Mouse (Mus musculus) hindbrain, embryonic 14.5 days (tissue): ENCODE data around the gene Borcs8. TPM values are rescaled to one million over a fixed set of nuclear protein-coding genes. Genes with fewer than 3 reads are reported as not detected.

Experiments used
- ATAC-seq: fragments of 200-750 bp; cut with Nextera tagmentation; 2 replicates; pipeline ENCODE4 v1.8.0; 2017; ENCODE audit warnings: moderate number of reproducible peaks, mild to moderate bottlenecking, moderate TSS enrichment, moderate library complexity; ENCODE audit not compliant: low FRiP score
- DNase-seq: peaks from one replicate; pipeline ENCODE4 v3.0.0-alpha.2; 2015; ENCODE audit warnings: low spot score
- H3K27ac ChIP-seq: fragments of 300-500 bp; sonication (generic); 2 replicates; pipeline ENCODE4 v1.5.1; 2014; ENCODE audit warnings: mild to moderate bottlenecking, moderate library complexity
- H3K27me3 ChIP-seq: fragments of 300-500 bp; sonication (generic); 2 replicates; pipeline ENCODE4 v1.6.1; 2014; ENCODE audit warnings: mild to moderate bottlenecking, low read length, mixed read lengths; ENCODE audit not compliant: control insufficient read depth, insufficient read depth
- H3K36me3 ChIP-seq: fragments of 300-500 bp; sonication (generic); replicated peaks from 2 replicates; pipeline ENCODE4 v1.6.1; 2014; ENCODE audit not compliant: control insufficient read depth, insufficient read depth
- H3K4me1 ChIP-seq: fragments of 300-500 bp; sonication (generic); replicated peaks from 2 replicates; pipeline ENCODE4 v1.6.1; 2014; ENCODE audit warnings: antibody characterized with exemption, low read length, mixed read lengths; ENCODE audit not compliant: control insufficient read depth, insufficient read depth
- H3K4me2 ChIP-seq: fragments of 300-500 bp; sonication (generic); replicated peaks from 2 replicates; pipeline ENCODE4 v1.6.1; 2014; ENCODE audit warnings: mild to moderate bottlenecking, moderate library complexity
- H3K4me3 ChIP-seq: fragments of 300-500 bp; sonication (generic); replicated peaks from 2 replicates; pipeline ENCODE4 v1.5.1; 2014; ENCODE audit warnings: mild to moderate bottlenecking, low read length
- H3K9ac ChIP-seq: fragments of 300-500 bp; sonication (generic); 2 replicates; pipeline ENCODE4 v1.6.1; 2014
- H3K9me3 ChIP-seq: fragments of 300-500 bp; sonication (generic); 2 replicates; pipeline ENCODE4 v1.6.1; 2016; ENCODE audit warnings: low read length; ENCODE audit not compliant: control insufficient read depth
- WGBS: fragments of 180-500 bp; shearing (Covaris S2); extraction: QIAGEN DNeasy Blood & Tissue Kit; methylation state at CpG from one replicate; pipeline ENCODE4 v1.1.7; 2014; 5-methylcytosine and 5-hydroxymethylcytosine counted together
- polyA plus RNA-seq: library from polyadenylated mRNA; unstranded; fragments of >200 nt; fragmentation: Nextera tagmentation; extraction: Ambion mirVana; gene quantifications from 2 replicates; pipeline ENCODE4 v1.2.1, GENCODE M21; 2014

Borcs8 gene
- polyA plus RNA-seq, 1 experiment from 2014 or later = 62.1 TPM

DNA sequence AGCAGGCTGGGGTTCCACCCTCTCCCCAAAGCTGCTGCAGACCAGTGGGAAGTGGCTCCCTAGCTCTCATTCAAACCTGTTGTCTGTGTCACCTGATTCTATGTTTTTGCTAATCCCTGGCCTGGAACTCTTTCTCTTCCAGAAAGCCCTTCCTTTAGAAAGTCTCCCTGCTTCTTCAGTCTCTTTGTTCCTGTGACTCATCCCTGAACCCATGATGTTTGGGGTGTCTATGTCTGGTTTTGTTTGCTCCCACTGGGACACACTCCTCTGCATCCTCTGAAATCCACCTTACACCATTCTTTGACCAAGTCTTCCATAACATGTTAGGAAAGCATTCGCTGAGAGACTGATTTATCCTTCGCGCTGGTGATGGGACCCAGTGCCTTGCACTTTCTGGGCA lies 9.2 kb upstream of the Borcs8 start:
- Histone ChIP-seq H3K9me3 (no peaks in the 10 kb centered on the region), H3K27ac (peak overlapping the region; percentile 74; the same call in 1 of the 2 replicates), H3K4me1 (peaks cover 13% of the 10 kb centered on the region; the same call in 1 of the 2 replicates), H3K27me3 (no peaks in the 10 kb centered on the region), H3K9ac (no peak overlapping the region), H3K36me3 (peaks cover 22% of the 10 kb centered on the region), H3K4me3 (no peak overlapping the region), H3K4me2 (no peak overlapping the region)
- DNase-seq = no peak
- no peak for ATAC-seq
- WGBS = 89% methylated on average over 3 of the region's 3 CpGs

- ATAC-seq = peak; percentile 85
- peak within 1 kb of the TSS; percentile 55 for H3K4me3 ChIP-seq
- peak within 1 kb of the TSS; percentile 77 for H3K4me2 ChIP-seq
- H3K4me1 ChIP-seq = peaks cover 13% of the 10 kb centered on the region; the same call in 1 of the 2 replicates
- H3K9ac ChIP-seq = peak within 1 kb of the TSS; percentile 63
- DNase-seq = peak; percentile 90
- H3K36me3 ChIP-seq = peaks cover 34% of the 10 kb centered on the region
- 1% methylated on average over 37 of the region's 37 CpGs for WGBS
- no peaks in the 10 kb centered on the region for H3K9me3 ChIP-seq
- H3K27me3 ChIP-seq = no peaks in the 10 kb centered on the region
- peak within 1 kb of the TSS; percentile 74; the same call in 1 of the 2 replicates for H3K27ac ChIP-seq
These were observed 8.0 kb upstream of the Borcs8 start, which contains the start of gene Nr2c2ap for GRCm38 (mm10) chr8:70131166-70131883. Gene Nr2c2ap (plus strand): TSS chr8:70131333.

- H3K4me1 ChIP-seq = peaks cover 22% of the 10 kb centered on the region; the same call in 1 of the 2 replicates
- DNase-seq (no peak), ATAC-seq (no peak)
- no peaks in the 10 kb centered on the region for H3K27me3 ChIP-seq
- no peaks in the 10 kb centered on the region for H3K9me3 ChIP-seq
- no peak overlapping the region for H3K27ac ChIP-seq
- no peak overlapping the region for H3K4me2 ChIP-seq
- H3K4me3 ChIP-seq = no peak overlapping the region
- peaks cover 34% of the 10 kb centered on the region for H3K36me3 ChIP-seq
- no peak overlapping the region for H3K9ac ChIP-seq
- WGBS = 93% methylated on average over 5 of the region's 5 CpGs
These were observed 5.2 kb upstream of the Borcs8 start for GRCm38 (mm10) chr8:70134086-70134485.

DNA sequence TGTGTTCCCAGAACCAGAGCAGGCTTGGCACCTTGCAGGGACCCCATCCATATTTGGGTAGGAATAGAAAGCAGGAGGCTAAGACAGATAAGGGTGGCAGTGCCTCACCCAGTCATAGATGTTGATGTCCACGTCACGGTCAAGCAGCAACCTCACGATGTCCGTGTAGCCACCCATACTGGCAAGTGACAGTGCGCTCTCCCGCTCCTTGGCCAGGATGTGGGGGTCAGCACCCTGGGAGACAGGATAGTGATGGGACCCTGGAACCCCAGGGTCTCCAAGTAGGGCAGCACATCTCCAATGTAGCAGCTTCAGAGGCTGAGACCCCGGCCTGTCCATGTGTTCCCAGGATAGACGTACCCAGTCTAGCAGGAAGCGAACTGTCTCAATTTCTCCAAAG lies 4.4 kb upstream of the Borcs8 start:
- Histone ChIP-seq H3K9ac (no peak overlapping the region), H3K27me3 (no peaks in the 10 kb centered on the region), H3K4me3 (no peak overlapping the region), H3K36me3 (peaks cover 34% of the 10 kb centered on the region), H3K4me1 (peaks cover 17% of the 10 kb centered on the region; the same call in 1 of the 2 replicates), H3K27ac (no peak overlapping the region), H3K9me3 (no peaks in the 10 kb centered on the region), H3K4me2 (no peak overlapping the region)
- DNase-seq (no peak), ATAC-seq (no peak)
- 95% methylated on average over 9 of the region's 9 CpGs for WGBS

DNA sequence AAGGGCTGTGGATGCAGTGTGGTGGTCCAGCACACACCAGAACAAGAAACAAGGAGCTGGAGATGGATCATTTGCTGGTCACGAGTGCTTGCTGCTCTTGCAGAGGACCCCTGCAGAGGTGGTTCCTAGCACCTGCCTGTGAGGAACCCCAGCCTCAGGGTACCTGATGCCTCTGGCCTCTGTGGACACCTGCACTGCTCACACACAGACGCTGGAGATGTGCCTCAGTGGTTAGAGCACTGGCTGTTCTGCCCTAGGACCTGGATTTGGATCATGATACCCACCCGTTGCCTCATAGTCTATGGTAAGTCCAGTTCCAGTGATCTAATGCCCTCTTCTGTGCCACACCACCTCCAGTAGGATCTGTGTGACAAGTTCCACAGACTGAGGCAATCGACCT lies 2.7 kb upstream of the Borcs8 start:
- Histone ChIP-seq H3K4me2 (no peak overlapping the region), H3K27ac (no peak overlapping the region), H3K27me3 (no peaks in the 10 kb centered on the region), H3K4me3 (no peak overlapping the region), H3K9ac (no peak overlapping the region), H3K9me3 (no peaks in the 10 kb centered on the region), H3K4me1 (peaks cover 24% of the 10 kb centered on the region), H3K36me3 (peaks cover 34% of the 10 kb centered on the region)
- 87% methylated on average over 4 of the region's 4 CpGs for whole genome bisulfite sequencing
- ATAC-seq (no peak), DNase-seq (no peak)

GRCm38 (mm10) chr8:70137890-70138289 lies 1.4 kb upstream of the Borcs8 start:
- WGBS = 80% methylated on average over 4 of the region's 4 CpGs
- DNase-seq = no peak
- peaks cover 43% of the 10 kb centered on the region for H3K36me3 ChIP-seq
- no peaks in the 10 kb centered on the region for H3K9me3 ChIP-seq
- H3K27ac ChIP-seq = no peak overlapping the region
- peak overlapping the region; percentile 66; the same call in 1 of the 2 replicates for H3K4me3 ChIP-seq
- ATAC-seq = no peak
- peaks cover 21% of the 10 kb centered on the region for H3K4me1 ChIP-seq
- H3K27me3 ChIP-seq = no peaks in the 10 kb centered on the region
- peak overlapping the region; percentile 69 for H3K4me2 ChIP-seq
- H3K9ac ChIP-seq = no peak overlapping the region; the same call in 1 of the 2 replicates

DNA sequence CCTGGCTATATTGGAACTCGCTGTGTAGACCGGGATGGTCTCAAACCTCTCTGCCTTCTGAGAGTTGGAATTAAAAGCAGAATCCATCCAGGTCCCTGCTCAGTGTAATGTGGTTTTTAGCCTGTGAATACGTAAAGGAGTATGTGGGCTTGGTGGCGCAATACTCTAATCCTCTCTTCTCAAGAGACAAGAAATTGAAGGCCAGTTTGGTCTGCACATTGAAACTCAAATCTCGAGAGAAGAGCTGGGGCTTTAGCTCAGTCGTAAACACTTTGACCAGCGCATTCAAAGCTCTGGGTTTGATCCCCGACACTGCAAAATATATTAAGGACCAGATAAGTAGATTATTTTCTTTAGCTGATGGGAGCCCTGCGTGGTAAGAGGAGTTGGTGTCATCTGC lies 682 bp downstream of the Borcs8 start:
- H3K4me2 ChIP-seq = peak overlapping the region; percentile 84
- peak overlapping the region; percentile 69 for H3K27ac ChIP-seq
- DNase-seq = no peak
- no peak; the same call in 1 of the 2 replicates for ATAC-seq
- H3K4me1 ChIP-seq = peaks cover 21% of the 10 kb centered on the region
- peak overlapping the region; percentile 66 for H3K4me3 ChIP-seq
- no peaks in the 10 kb centered on the region for H3K27me3 ChIP-seq
- 15% methylated on average over 9 of the region's 9 CpGs for WGBS
- peak overlapping the region; percentile 76 for H3K9ac ChIP-seq
- H3K36me3 ChIP-seq = peaks cover 46% of the 10 kb centered on the region
- H3K9me3 ChIP-seq = no peaks in the 10 kb centered on the region

DNA sequence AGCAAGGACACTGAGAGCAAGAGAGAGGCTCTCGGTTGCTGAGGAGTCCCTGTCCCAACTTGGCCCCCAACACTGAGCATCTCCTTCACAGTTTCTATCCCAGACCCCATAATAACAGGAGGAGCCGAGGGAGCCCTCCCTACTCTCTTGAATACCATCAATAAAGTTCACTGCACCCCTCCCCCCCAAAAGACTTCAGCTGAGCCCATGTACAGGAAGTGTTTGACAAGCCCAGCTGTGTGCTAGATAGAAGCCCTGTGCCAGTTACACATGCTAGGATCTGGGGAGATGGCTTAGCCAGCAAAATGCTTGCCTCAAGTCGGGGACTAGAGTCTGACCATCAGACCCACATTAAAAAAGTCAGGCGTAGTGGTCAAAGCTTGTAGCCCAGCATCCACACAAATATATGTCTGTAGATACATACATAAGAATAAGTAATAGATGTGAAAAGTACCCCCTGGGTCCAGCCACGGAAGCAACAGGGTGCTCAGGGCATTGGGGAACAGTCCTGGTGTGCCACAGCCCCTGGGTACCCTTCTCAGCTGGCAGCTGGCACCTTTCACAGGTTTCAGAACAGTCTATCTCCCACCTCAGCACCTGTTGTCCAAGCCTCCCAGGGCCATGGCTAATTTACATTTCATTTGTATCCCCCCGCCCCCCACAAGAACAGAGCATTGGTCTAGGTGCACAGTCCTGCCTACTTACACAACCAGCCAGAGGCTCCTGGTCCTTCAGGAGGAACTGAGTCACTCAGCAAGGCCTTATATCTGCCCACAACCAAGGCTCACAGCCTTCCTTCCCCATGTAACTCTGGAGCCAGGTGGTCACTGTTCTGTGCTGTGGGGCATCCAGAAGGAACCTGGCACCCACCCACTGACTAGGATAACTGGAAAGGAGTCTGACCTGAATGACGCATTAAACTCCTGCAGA lies 8.6 kb downstream of the Borcs8 start:
- Histone ChIP-seq H3K4me2 (no peak overlapping the region), H3K9me3 (no peaks in the 10 kb centered on the region), H3K9ac (no peak overlapping the region), H3K36me3 (peaks cover 48% of the 10 kb centered on the region), H3K4me3 (no peak overlapping the region), H3K4me1 (no peaks in the 10 kb centered on the region), H3K27me3 (no peaks in the 10 kb centered on the region), H3K27ac (no peak overlapping the region)
- DNase-seq = no peak
- ATAC-seq = no peak
- 88% methylated on average over 7 of the region's 7 CpGs for WGBS

DNA sequence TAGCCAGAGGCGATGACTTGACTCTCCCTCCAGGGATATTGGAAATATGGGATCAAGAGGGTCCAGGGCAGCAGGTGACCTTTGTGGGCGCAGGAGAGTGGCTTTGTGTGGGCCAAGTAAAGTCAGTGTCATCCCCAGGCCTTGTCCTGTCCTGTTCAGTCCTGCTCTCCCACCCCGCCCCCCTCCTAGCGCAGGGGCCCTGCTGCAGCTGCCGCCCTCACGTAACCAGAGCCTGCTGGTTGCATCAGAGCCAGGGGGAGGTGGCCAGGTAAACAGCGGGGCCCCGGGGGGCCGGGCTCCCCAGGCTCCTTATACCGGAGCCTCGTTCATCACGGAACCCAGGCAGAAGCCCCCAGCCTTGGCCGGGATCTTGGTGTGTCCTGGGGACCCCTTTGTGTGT lies 10.9 kb downstream of the Borcs8 start:
- Histone ChIP-seq H3K27me3 (no peaks in the 10 kb centered on the region), H3K4me1 (no peaks in the 10 kb centered on the region), H3K4me2 (no peak overlapping the region), H3K36me3 (peaks cover 26% of the 10 kb centered on the region), H3K9me3 (no peaks in the 10 kb centered on the region), H3K27ac (no peak overlapping the region), H3K9ac (no peak overlapping the region), H3K4me3 (no peak overlapping the region)
- ATAC-seq (no peak), DNase-seq (no peak)
- WGBS = 17% methylated on average over 13 of the region's 13 CpGs
